Mouse (Mus musculus) bone marrow, adult 2 months (tissue): ENCODE data around the gene Apoa2. TPM values are rescaled to one million over a fixed set of nuclear protein-coding genes. Genes with fewer than 3 reads are reported as not detected.

Source experiments
- H3K27ac ChIP-seq: fragments of 200-500 bp; 2 replicates; pipeline ENCODE4 v1.5.1; 2012; ENCODE audit warnings: low read depth, mild to moderate bottlenecking, control low read depth, inconsistent platforms, low read length; ENCODE audit not compliant: control insufficient read depth, poor library complexity, insufficient read depth
- H3K4me1 ChIP-seq: fragments of 200-500 bp; 2 replicates; pipeline ENCODE4 v1.6.1; 2011; ENCODE audit warnings: low read length; ENCODE audit not compliant: control insufficient read depth, insufficient read depth
- H3K4me3 ChIP-seq: fragments of 200-500 bp; replicated peaks from 2 replicates; pipeline ENCODE3; 2011; ENCODE audit warnings: mild to moderate bottlenecking, low read depth, low read length, control low read depth; ENCODE audit not compliant: control insufficient read depth
- CTCF ChIP-seq: fragments of 200-500 bp; IDR thresholded peaks from 2 replicates; pipeline ENCODE4 v1.5.1; 2011; ENCODE audit warnings: low read length, control low read depth; ENCODE audit not compliant: control insufficient read depth, insufficient read depth
- POLR2A ChIP-seq: fragments of 200-500 bp; IDR thresholded peaks from 2 replicates; pipeline ENCODE4 v1.6.1; 2011; ENCODE audit warnings: low read depth, mild to moderate bottlenecking, control low read depth, low read length, borderline replicate concordance; ENCODE audit not compliant: control insufficient read depth
- WGBS: fragments of 180-500 bp; shearing (Covaris S2); methylation state at CpG from one replicate; pipeline ENCODE4 v1.1.7; 2018; 5-methylcytosine and 5-hydroxymethylcytosine counted together
- polyA plus RNA-seq: library from polyadenylated mRNA; stranded (reverse); fragments of >200 nt; gene quantifications from 2 replicates; pipeline ENCODE4 v1.2.4, GENCODE M21; 2011; ENCODE audit warnings: low replicate concordance; ENCODE audit not compliant: missing spikeins, insufficient read depth, insufficient read length

Gene Apoa2
- polyA plus RNA-seq, 1 experiment: 203 TPM

DNA sequence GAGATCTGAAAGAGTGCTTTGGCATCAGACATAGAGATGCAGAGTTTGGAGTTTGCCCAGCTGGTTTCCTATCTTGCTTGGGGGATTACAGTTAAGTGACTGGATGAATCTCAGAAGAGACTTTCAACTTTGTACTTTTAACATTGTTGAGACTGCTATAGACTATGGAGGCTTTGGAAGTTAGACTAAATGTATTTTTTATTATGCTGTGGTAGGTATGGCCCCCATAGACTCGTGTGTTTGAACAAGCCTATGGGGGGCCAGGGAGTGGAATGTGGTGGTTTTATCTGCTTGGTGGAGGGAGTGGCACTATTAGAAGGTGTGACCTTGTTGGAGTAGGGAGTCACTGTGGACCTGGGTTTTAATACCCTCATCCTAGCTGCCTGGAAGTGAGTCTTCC lies 25.3 kb upstream of the Apoa2 start:
- WGBS: 74% methylated on average over 1 of the region's 1 CpGs
- H3K4me3 ChIP-seq: no peak overlapping the region
- no peaks in the 10 kb centered on the region for H3K4me1 ChIP-seq
- no peak overlapping the region for H3K27ac ChIP-seq
- no peak for TF ChIP-seq CTCF
- no peak for TF ChIP-seq POLR2A

DNA sequence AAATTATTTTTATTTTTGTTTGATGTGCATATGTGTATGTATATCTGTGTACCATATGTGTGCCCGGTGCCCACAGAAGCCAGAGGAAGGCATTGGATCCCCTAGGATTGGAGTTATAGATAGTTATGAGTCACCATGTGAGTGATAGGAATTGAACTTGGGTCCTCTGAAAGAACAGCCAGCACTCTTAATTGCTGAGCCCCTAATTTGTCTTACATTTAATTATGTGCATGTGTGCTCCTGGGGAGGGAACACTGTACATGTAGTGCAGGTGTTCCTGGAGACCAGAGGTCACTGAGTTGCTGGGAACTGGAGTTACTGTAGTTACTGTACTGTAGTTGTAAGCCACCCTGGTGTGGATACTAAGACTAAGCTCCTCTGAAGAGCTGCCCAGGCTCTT lies 24.1 kb upstream of the Apoa2 start:
- 85% methylated on average over 1 of the region's 1 CpGs for WGBS
- no peak overlapping the region for H3K4me3 ChIP-seq
- H3K27ac ChIP-seq: no peak overlapping the region
- no peaks in the 10 kb centered on the region for H3K4me1 ChIP-seq
- no peak for TF ChIP-seq CTCF
- TF ChIP-seq POLR2A: no peak

DNA sequence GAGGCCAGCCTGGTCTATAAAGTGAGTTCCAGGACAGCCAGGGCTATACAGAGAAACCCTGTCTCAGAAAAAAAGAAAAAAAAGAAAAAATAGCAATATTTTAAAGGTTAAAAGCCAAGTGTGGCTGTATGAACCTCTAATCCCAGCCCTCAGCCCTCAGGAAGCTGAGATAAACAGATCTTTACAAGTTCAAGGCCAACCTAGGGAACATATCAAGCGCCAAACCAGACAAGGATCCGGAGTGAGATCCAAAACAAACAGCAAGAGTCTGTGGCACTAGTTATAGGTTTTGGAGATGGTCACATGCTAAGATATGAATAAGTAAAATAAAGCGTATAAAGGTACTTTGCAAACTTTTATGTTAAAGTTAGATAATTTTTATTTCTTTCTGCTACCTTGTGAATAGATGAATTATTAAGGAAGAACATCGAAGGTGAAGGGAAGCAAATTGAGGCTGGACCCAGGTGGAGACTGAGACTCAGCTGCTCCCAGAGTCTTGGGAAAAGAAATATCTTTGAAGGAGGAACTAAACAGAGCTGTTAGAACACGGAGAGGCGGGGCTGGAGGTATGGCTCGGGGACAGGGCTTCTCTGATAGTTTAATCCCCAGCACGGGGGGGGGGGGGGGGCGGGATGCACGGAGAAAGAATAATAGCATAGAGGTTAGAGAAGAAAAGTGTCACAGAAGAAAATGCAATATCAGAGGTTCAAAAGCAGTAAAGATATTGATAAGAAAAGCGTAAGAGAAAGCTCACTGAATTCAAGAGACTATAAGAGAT lies 21.2 kb upstream of the Apoa2 start:
- no peak overlapping the region for H3K27ac ChIP-seq
- no peaks in the 10 kb centered on the region for H3K4me1 ChIP-seq
- WGBS: 42% methylated on average over 10 of the region's 11 CpGs
- H3K4me3 ChIP-seq: no peak overlapping the region
- TF ChIP-seq POLR2A (no peak), CTCF (no peak)

DNA sequence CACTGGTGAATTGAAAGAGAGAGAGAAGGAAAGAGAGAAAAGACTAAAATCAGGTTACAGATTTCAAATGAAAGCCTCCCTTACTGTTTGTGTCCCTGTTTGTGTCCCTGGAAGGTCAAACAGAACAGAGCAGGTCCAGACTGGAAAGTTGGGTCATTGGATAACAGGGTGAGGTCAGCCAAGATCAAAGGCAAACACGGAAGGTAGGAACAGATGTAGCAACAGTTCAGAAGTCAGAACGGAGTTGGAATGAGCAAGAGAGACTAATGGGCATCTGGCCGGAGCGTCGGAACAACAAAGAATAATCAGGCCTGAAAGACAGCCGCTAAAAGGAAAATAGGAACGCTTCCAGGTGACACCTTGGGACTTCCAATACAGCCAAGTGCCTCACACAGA lies 20.6 kb upstream of the Apoa2 start:
- H3K4me1 ChIP-seq: no peaks in the 10 kb centered on the region

DNA sequence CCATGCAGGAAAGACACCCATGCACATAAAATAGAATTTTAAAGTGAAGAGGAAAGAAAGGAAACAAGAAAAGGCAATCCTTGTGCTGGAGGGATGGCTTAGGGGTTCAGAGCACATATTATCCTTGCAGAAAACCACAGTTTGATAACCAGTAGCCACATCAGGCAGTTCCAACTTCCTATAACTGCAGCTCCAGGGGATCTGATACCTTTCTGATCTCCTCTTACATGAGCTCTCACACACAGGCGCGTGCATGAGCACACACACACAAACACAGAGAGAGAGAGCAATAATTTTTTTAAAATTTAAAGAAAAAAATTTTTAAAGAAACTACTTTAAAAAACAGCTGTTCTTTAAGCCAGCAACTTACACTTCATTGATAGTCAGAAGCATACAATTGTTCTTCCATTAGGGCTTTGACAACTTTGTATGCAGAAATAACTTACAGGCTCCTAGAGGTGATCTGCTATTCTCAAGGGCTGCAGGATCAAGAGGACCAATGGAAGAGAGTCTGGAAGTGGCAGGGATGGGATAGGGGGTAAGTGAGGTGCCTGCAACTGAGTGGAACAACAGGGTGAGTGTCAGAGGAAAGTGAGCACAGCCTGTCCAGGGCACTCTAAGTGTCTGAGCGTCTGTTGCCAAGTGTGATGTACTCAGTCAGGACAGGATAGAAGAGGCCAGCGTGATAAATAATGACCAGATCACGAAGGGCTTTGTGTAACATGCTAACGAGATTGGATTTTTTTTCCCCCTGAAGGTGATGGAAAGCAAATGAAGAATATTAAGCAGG lies 19.0 kb upstream of the Apoa2 start:
- WGBS: 58% methylated on average over 6 of the region's 6 CpGs
- no peaks in the 10 kb centered on the region; the same call in 1 of the 2 replicates for H3K4me1 ChIP-seq
- TF ChIP-seq CTCF (no peak), POLR2A (no peak)
- H3K4me3 ChIP-seq: no peak overlapping the region
- no peak overlapping the region for H3K27ac ChIP-seq

More for the DNA sequence above, 20.6 kb upstream of the Apoa2 start:
- WGBS: 91% methylated on average over 7 of the region's 7 CpGs
- TF ChIP-seq CTCF (no peak), POLR2A (no peak)
- Histone ChIP-seq H3K4me3 (no peak overlapping the region), H3K27ac (no peak overlapping the region)

DNA sequence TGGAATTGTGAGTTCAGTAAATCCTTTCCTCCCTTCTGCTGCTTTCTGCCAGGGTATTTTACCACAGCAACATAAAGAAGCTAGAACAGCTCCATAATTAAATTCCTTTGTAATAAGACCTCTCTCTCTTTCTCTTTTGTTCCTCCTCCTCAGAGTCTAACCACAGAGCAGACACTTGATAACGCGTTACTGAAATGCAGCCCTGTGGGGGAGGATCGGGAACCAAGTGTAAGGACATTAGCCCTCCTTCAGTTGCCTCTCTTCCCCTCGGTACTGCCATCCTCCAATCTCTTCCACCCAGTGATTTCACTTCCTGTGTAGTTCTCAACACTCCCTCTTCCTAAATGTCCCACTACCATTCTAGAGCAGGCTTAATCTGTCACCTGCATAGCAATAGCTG lies 15.4 kb upstream of the Apoa2 start:
- TF ChIP-seq CTCF (no peak), POLR2A (no peak)
- WGBS: 8% methylated on average over 4 of the region's 4 CpGs
- Histone ChIP-seq H3K4me1 (no peaks in the 10 kb centered on the region; the same call in 1 of the 2 replicates), H3K4me3 (no peak overlapping the region), H3K27ac (no peak overlapping the region)

DNA sequence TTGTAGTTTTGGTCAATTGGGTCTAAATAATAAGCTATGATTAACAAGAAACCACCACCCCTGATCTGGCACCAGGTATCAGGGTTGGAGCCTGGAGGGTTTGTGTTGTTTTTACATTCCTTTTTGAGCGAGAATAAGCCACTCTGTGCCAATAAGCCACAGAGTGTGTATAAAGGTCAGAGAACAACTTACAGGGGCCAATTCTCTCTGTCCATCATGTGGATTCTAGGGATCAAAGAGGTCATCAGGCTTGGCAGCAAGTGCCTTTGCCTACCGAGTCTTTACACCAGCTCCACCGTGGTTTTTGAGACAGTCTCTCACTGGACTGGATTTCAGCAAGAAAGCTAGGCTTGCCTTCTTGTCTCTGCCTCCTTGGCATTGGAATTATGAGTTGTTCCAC lies 12.0 kb upstream of the Apoa2 start:
- H3K4me1 ChIP-seq: no peaks in the 10 kb centered on the region; the same call in 1 of the 2 replicates
- WGBS: 78% methylated on average over 3 of the region's 3 CpGs
- no peak overlapping the region for H3K4me3 ChIP-seq
- TF ChIP-seq POLR2A: no peak
- TF ChIP-seq CTCF: no peak
- H3K27ac ChIP-seq: no peak overlapping the region

DNA sequence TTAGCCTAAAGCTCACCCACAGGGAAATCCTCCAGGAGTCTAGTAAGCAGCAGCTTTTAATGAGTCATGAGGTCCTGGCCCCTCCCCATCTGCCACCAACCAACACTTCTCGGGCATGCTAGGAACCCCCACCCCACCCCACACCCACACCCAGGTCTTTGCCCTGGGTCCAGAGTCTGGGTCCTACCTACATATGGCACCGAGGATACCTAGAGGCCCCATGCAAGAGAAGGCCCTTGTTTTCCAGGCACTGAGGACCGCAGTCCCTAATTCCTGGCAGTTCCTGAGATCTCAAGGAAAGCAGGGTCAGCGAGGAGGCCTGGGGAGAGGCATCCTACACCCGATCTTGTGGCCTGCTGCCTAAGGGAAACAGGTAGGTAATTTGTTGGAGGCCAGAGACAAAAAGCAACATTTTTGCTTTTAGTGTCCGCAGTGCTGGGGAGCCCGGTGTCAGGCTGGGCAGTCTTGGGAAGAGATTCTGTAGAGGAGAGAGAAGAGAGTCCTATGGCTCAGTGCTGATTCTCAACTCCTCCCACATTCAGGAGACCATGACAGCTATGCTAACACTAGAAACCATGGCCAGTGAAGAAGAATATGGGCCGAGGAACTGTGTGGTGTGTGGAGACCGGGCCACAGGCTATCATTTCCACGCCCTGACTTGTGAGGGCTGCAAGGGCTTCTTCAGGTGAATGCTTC lies 10.9 kb upstream of the Apoa2 start, which contains the start of gene Nr1i3:
Nr1i3 (plus strand) TSS at position 170 of the 696 bp plus-strand sequence.
- H3K4me1 ChIP-seq: no peaks in the 10 kb centered on the region; the same call in 1 of the 2 replicates
- no peak within 1 kb of the TSS for H3K4me3 ChIP-seq
- TF ChIP-seq POLR2A (no peak), CTCF (no peak)
- WGBS: 86% methylated on average over 10 of the region's 10 CpGs
- no peak within 1 kb of the TSS for H3K27ac ChIP-seq
